Mouse (Mus musculus): ENCODE results near the gene Tssk1. TPM values are rescaled to one million over a fixed set of nuclear protein-coding genes. Genes with fewer than 3 reads are reported as not detected.

Gene Tssk1
- total RNA-seq, 1 experiment = not detected

- TF ChIP-seq HCFC1 (IDR thresholded peaks at IDR 0.05; ENCODE audit: borderline replicate concordance, insufficient read depth, low read length) (no peak), ZC3H11A (IDR thresholded peaks at IDR 0.05; ENCODE audit: borderline replicate concordance, low read depth, low read length) (no peak), CHD2 (IDR thresholded peaks at IDR 0.05; ENCODE audit: low read depth, low read length) (no peak), ZNF384 (IDR thresholded peaks at IDR 0.05; ENCODE audit: low read depth, low read length) (no peak), MAFK (IDR thresholded peaks at IDR 0.05; ENCODE audit: insufficient read depth, low read depth, low read length) (no peak)
- H3K27ac ChIP-seq (ENCODE audit: insufficient read depth, low read depth, low read length, poor library complexity, severe bottlenecking) = no peak overlapping the region
- H3K4me1 ChIP-seq (ENCODE audit: control insufficient read depth in 2 of 2, insufficient read depth in 2 of 2, low read length in 2 of 2, poor library complexity in 1 of 2) = no peaks in the 10 kb centered on the region; a peak in 1 of 4 replicates
- H3K4me3 ChIP-seq (ENCODE audit: insufficient read depth in 1 of 2, low read depth in 1 of 2, low read length in 2 of 2, poor library complexity in 1 of 2, severe bottlenecking in 1 of 2) = no peak overlapping the region
- no peak for DNase-seq (ENCODE audit: low read depth, low spot score)
- H3K9me3 ChIP-seq (ENCODE audit: control insufficient read depth, insufficient read depth, low read depth, low read length) = no peaks in the 10 kb centered on the region
- in situ Hi-C loops (cut with MboI; ENCODE audit: low sequenced_read_pairs in 2 of 2, unreplicated experiment in 2 of 2) = no loop called here
- no peak overlapping the region for H3K9ac ChIP-seq (ENCODE audit: insufficient read depth, low read depth, low read length, poor library complexity, severe bottlenecking)
- H3K36me3 ChIP-seq (ENCODE audit: control insufficient read depth, insufficient read depth, low read length, poor library complexity, severe bottlenecking) = peaks cover 6% of the 10 kb centered on the region; the same call in 1 of the 2 replicates
Measured at GRCm38 (mm10) chr16:17876096-17876495, 17.9 kb upstream of the Tssk1 start.

- TF ChIP-seq HCFC1 (IDR thresholded peaks at IDR 0.05; ENCODE audit: borderline replicate concordance, insufficient read depth, low read length) (no peak), MAFK (IDR thresholded peaks at IDR 0.05; ENCODE audit: insufficient read depth, low read depth, low read length) (no peak), ZNF384 (IDR thresholded peaks at IDR 0.05; ENCODE audit: low read depth, low read length) (no peak), CHD2 (IDR thresholded peaks at IDR 0.05; ENCODE audit: low read depth, low read length) (no peak), ZC3H11A (IDR thresholded peaks at IDR 0.05; ENCODE audit: borderline replicate concordance, low read depth, low read length) (no peak)
- no peaks in the 10 kb centered on the region for H3K9me3 ChIP-seq (ENCODE audit: control insufficient read depth, insufficient read depth, low read depth, low read length)
- H3K27ac ChIP-seq (ENCODE audit: insufficient read depth, low read depth, low read length, poor library complexity, severe bottlenecking) = no peak overlapping the region
- peaks cover 5 to 11% of the 10 kb centered on the region in 2 experiments; a peak in 2 of 4 replicates for H3K4me1 ChIP-seq (ENCODE audit: control insufficient read depth in 2 of 2, insufficient read depth in 2 of 2, low read length in 2 of 2, poor library complexity in 1 of 2)
- in situ Hi-C loops (cut with MboI; ENCODE audit: low sequenced_read_pairs in 2 of 2, unreplicated experiment in 2 of 2) = no loop called here
- H3K9ac ChIP-seq (ENCODE audit: insufficient read depth, low read depth, low read length, poor library complexity, severe bottlenecking) = no peak overlapping the region
- no peak overlapping the region for H3K4me3 ChIP-seq (ENCODE audit: insufficient read depth in 1 of 2, low read depth in 1 of 2, low read length in 2 of 2, poor library complexity in 1 of 2, severe bottlenecking in 1 of 2)
- peaks cover 8% of the 10 kb centered on the region for H3K36me3 ChIP-seq (ENCODE audit: control insufficient read depth, insufficient read depth, low read length, poor library complexity, severe bottlenecking)
- no peak for DNase-seq (ENCODE audit: low read depth, low spot score)
Measured at GRCm38 (mm10) chr16:17879571-17879970, 14.5 kb upstream of the Tssk1 start.

GRCm38 (mm10) chr16:17882196-17882595 lies 11.8 kb upstream of the Tssk1 start:
- Histone ChIP-seq H3K9ac (ENCODE audit: insufficient read depth, low read depth, low read length, poor library complexity, severe bottlenecking) (no peak overlapping the region), H3K9me3 (ENCODE audit: control insufficient read depth, insufficient read depth, low read depth, low read length) (no peaks in the 10 kb centered on the region), H3K4me1 (ENCODE audit: control insufficient read depth in 2 of 2, insufficient read depth in 2 of 2, low read length in 2 of 2, poor library complexity in 1 of 2) (peaks cover 6 to 14% of the 10 kb centered on the region in 2 experiments; a peak in 2 of 4 replicates), H3K36me3 (ENCODE audit: control insufficient read depth, insufficient read depth, low read length, poor library complexity, severe bottlenecking) (peaks cover 8% of the 10 kb centered on the region), H3K4me3 (ENCODE audit: insufficient read depth in 1 of 2, low read depth in 1 of 2, low read length in 2 of 2, poor library complexity in 1 of 2, severe bottlenecking in 1 of 2) (no peak overlapping the region), H3K27ac (ENCODE audit: insufficient read depth, low read depth, low read length, poor library complexity, severe bottlenecking) (no peak overlapping the region)
- DNase-seq (ENCODE audit: low read depth, low spot score) = no peak
- in situ Hi-C loops (cut with MboI; ENCODE audit: low sequenced_read_pairs in 2 of 2, unreplicated experiment in 2 of 2) = no loop called here
- TF ChIP-seq MAFK (IDR thresholded peaks at IDR 0.05; ENCODE audit: insufficient read depth, low read depth, low read length) (no peak), HCFC1 (IDR thresholded peaks at IDR 0.05; ENCODE audit: borderline replicate concordance, insufficient read depth, low read length) (no peak), CHD2 (IDR thresholded peaks at IDR 0.05; ENCODE audit: low read depth, low read length) (no peak), ZC3H11A (IDR thresholded peaks at IDR 0.05; ENCODE audit: borderline replicate concordance, low read depth, low read length) (no peak), ZNF384 (IDR thresholded peaks at IDR 0.05; ENCODE audit: low read depth, low read length) (no peak)

- Histone ChIP-seq H3K9ac (ENCODE audit: insufficient read depth, low read depth, low read length, poor library complexity, severe bottlenecking) (no peak overlapping the region), H3K27ac (ENCODE audit: insufficient read depth, low read depth, low read length, poor library complexity, severe bottlenecking) (no peak overlapping the region; the same call in 1 of the 2 replicates), H3K9me3 (ENCODE audit: control insufficient read depth, insufficient read depth, low read depth, low read length) (no peaks in the 10 kb centered on the region), H3K4me1 (ENCODE audit: control insufficient read depth in 2 of 2, insufficient read depth in 2 of 2, low read length in 2 of 2, poor library complexity in 1 of 2) (peaks cover 6 to 14% of the 10 kb centered on the region in 2 experiments; a peak in 2 of 4 replicates), H3K36me3 (ENCODE audit: control insufficient read depth, insufficient read depth, low read length, poor library complexity, severe bottlenecking) (peaks cover 8% of the 10 kb centered on the region), H3K4me3 (ENCODE audit: insufficient read depth in 1 of 2, low read depth in 1 of 2, low read length in 2 of 2, poor library complexity in 1 of 2, severe bottlenecking in 1 of 2) (no peak overlapping the region)
- TF ChIP-seq HCFC1 (IDR thresholded peaks at IDR 0.05; ENCODE audit: borderline replicate concordance, insufficient read depth, low read length) (no peak), CHD2 (IDR thresholded peaks at IDR 0.05; ENCODE audit: low read depth, low read length) (no peak), ZNF384 (IDR thresholded peaks at IDR 0.05; ENCODE audit: low read depth, low read length) (no peak), ZC3H11A (IDR thresholded peaks at IDR 0.05; ENCODE audit: borderline replicate concordance, low read depth, low read length) (no peak), MAFK (IDR thresholded peaks at IDR 0.05; ENCODE audit: insufficient read depth, low read depth, low read length) (no peak)
- DNase-seq (ENCODE audit: low read depth, low spot score) = no peak
- in situ Hi-C loops (cut with MboI; ENCODE audit: low sequenced_read_pairs in 2 of 2, unreplicated experiment in 2 of 2) = no loop called here
Measured at GRCm38 (mm10) chr16:17884116-17884515, 9.9 kb upstream of the Tssk1 start.

Measured in ES-E14 (cell line).